Mouse (Mus musculus): ENCODE data around the gene Vmn1r178. TPM values are rescaled to one million over a fixed set of nuclear protein-coding genes. Genes with fewer than 3 reads are reported as not detected.

The Vmn1r178 gene
- not detected for total RNA-seq (2023)

GRCm38 (mm10) chr7:23891709-23892108 is at the start of gene Vmn1r178:
Gene Vmn1r178 (plus strand): TSS chr7:23892009.

GRCm38 (mm10) chr7:23866349-23866748 is 25.5 kb upstream of the Vmn1r178 start, which contains the start of gene Vmn1r177:
Gene Vmn1r177 (minus strand): TSS chr7:23866449.

GRCm38 (mm10) chr7:23926678-23927077 is 34.9 kb downstream of the Vmn1r178 start, which contains the start of gene Vmn1r179:
Gene Vmn1r179 (plus strand): TSS chr7:23926978.

Other genes starting within 250 kb of the Vmn1r178 start
- gene Vmn1r172, start 233.7 kb upstream of the Vmn1r178 start, total RNA-seq (2023), result not detected
- not detected for gene Vmn1r173, start 191.3 kb upstream of the Vmn1r178 start, total RNA-seq (2023)
- gene Vmn1r174, start 139.7 kb upstream of the Vmn1r178 start, total RNA-seq (2023), result not detected
- not detected for gene Vmn1r175, start 81.4 kb upstream of the Vmn1r178 start, total RNA-seq (2023)
- gene Vmn1r176, start 54.6 kb upstream of the Vmn1r178 start, total RNA-seq (2023), result not detected
- gene Vmn1r177, start 25.6 kb upstream of the Vmn1r178 start, total RNA-seq (2023), result not detected
- not detected for gene Vmn1r179, start 35.0 kb downstream of the Vmn1r178 start, total RNA-seq (2023)
- gene Vmn1r180, start 58.6 kb downstream of the Vmn1r178 start, total RNA-seq (2023), result not detected
- gene Vmn1r181, start 82.6 kb downstream of the Vmn1r178 start, total RNA-seq (2023), result not detected
- gene V1rd19, start 109.7 kb downstream of the Vmn1r178 start, total RNA-seq (2023), result not detected
- gene Vmn1r183, start 161.2 kb downstream of the Vmn1r178 start, total RNA-seq (2023), result not detected
- gene Zfp180, start 189.9 kb downstream of the Vmn1r178 start, total RNA-seq (2023), result 10 to 100 TPM; 29.0 to 34.1 TPM
- gene Zfp112, start 220.3 kb downstream of the Vmn1r178 start, total RNA-seq (2023), result 1 to 10 TPM; 3.0 to 3.7 TPM
- gene Zfp235, start 242.2 kb downstream of the Vmn1r178 start, total RNA-seq (2023), result 1 to 10 TPM; 8.0 to 9.7 TPM

All from B cell, adult 67 days (primary cell).